Mouse (Mus musculus): ENCODE data around the gene Slc22a20. TPM values are rescaled to one million over a fixed set of nuclear protein-coding genes. Genes with fewer than 3 reads are reported as not detected.
A peak's percentile ranks its signal among the peaks of the same experiment; 100 is the strongest.

The Slc22a20 gene
- total and polyA plus RNA-seq, 2 experiments from 2014 or later, result not detected

DNA sequence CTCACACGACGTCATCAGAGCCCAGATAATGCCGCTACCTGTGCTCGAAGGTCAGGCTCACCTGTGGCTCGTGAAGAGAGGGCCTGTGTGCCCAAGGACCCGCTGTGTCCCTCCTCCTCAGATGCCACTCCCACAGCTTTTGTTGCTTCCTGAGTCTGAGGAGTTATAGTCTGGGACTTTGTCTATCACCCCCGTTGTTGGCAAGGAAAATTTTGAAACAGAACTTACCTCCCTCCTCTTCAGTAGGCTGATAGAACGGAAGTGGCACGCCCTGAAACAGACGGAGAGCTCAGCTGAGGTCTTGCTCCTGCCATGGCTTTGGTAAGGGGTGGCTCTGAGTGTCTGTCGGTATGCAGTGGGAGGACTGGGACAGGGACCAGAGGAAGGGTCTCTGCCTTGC lies 35.7 kb downstream of the Slc22a20 start:
- Histone ChIP-seq H3K4me2 (ENCODE audit: low read depth, low read length) (no peak overlapping the region), H3K4me3 (ENCODE audit: low read depth, low read length) (no peak overlapping the region), H3K27ac (ENCODE audit: low read depth) (no peak overlapping the region), H3K9ac (replicated peaks; ENCODE audit: low read depth, low read length) (no peak overlapping the region), H3K9me3 (replicated peaks; ENCODE audit: control insufficient read depth, low read length) (no peaks in the 10 kb centered on the region), H3K27me3 (ENCODE audit: control insufficient read depth, insufficient read depth, low read length) (no peaks in the 10 kb centered on the region), H3K4me1 (ENCODE audit: control insufficient read depth, insufficient read depth) (peaks cover 36% of the 10 kb centered on the region), H3K36me3 (replicated peaks; ENCODE audit: control insufficient read depth, insufficient read depth, low read length) (peaks cover 13% of the 10 kb centered on the region)
- TF ChIP-seq EP300 (IDR thresholded peaks at IDR 0.05; ENCODE audit: low read depth) (no peak), CTCF (IDR thresholded peaks at IDR 0.05; ENCODE audit: low read depth) (no peak)
- 87% methylated on average over 11 of the region's 11 CpGs for WGBS
- DNase-seq (ENCODE audit: low spot score), result no peak
- no peak for ATAC-seq (ENCODE audit: insufficient read depth, low read depth)

GRCm38 (mm10) chr19:5945891-5946290 lies 40.1 kb downstream of the Slc22a20 start:
- Histone ChIP-seq H3K4me3 (ENCODE audit: low read depth, low read length) (no peak overlapping the region), H3K4me2 (ENCODE audit: low read depth, low read length) (no peak overlapping the region), H3K9me3 (replicated peaks; ENCODE audit: control insufficient read depth, low read length) (no peaks in the 10 kb centered on the region), H3K36me3 (replicated peaks; ENCODE audit: control insufficient read depth, insufficient read depth, low read length) (peaks cover 21% of the 10 kb centered on the region), H3K9ac (replicated peaks; ENCODE audit: low read depth, low read length) (no peak overlapping the region), H3K27me3 (ENCODE audit: control insufficient read depth, insufficient read depth, low read length) (no peaks in the 10 kb centered on the region), H3K4me1 (ENCODE audit: control insufficient read depth, insufficient read depth) (peaks cover 29% of the 10 kb centered on the region), H3K27ac (ENCODE audit: low read depth) (peak overlapping the region; percentile 36)
- ATAC-seq (ENCODE audit: insufficient read depth, low read depth), result 0 out of 2 replicates have a peak, but pooled peaks have one; percentile 8
- no peak for TF ChIP-seq EP300 (IDR thresholded peaks at IDR 0.05; ENCODE audit: low read depth)
- no peak for TF ChIP-seq CTCF (IDR thresholded peaks at IDR 0.05; ENCODE audit: low read depth)
- no peak for DNase-seq (ENCODE audit: low spot score)
- WGBS, result 42% methylated on average over 8 of the region's 8 CpGs

DNA sequence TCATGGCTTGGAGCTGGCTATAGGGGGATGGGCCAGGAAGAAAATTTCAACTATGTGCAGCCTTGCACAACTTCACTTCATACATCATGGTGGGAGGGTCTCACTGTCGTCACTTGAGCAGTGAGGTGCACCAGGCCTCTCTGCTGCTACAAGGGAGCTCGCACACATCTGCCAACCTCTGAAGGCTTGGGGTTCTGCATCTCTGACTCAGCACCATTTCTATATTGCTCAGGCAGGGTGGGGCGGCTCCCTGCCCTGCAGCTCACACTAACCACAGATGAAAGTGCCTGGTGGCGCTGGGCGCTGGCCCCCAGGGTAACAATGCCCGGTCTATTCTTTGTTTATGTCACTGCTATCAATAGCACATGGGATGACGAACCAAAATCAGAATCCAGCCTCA lies 40.9 kb downstream of the Slc22a20 start:
- peaks cover 17% of the 10 kb centered on the region for H3K36me3 ChIP-seq (replicated peaks; ENCODE audit: control insufficient read depth, insufficient read depth, low read length)
- TF ChIP-seq EP300 (IDR thresholded peaks at IDR 0.05; ENCODE audit: low read depth) (peak; percentile 65; the same call in 1 of the 2 replicates), CTCF (IDR thresholded peaks at IDR 0.05; ENCODE audit: low read depth) (no peak)

DNA sequence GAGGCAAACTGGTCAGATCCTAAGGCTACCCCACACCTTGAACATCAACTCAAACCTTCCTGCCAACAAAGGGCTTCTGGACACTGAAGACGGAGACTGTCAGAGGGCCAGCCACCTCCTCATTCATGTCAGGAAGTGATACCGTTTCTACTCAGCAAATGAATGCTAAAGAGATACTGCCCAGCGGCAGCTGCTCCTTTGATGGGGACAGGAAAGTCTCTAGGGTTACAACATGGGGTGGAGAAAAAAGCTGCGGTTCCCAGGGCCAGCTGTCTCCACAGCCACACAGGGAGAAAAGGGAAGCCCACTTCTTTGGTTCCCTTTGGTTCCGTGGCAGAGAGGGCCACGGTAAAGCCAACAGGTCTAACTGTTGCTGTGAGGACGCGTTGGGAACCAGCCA lies 41.8 kb downstream of the Slc22a20 start:
- ATAC-seq (ENCODE audit: insufficient read depth, low read depth) (no peak), DNase-seq (ENCODE audit: low spot score) (no peak)
- no peak overlapping the region for H3K4me2 ChIP-seq (ENCODE audit: low read depth, low read length)
- H3K9ac ChIP-seq (replicated peaks; ENCODE audit: low read depth, low read length), result 0 out of 2 replicates have a peak overlapping the region, but pooled peaks have one; percentile 12
- H3K9me3 ChIP-seq (replicated peaks; ENCODE audit: control insufficient read depth, low read length), result no peaks in the 10 kb centered on the region
- TF ChIP-seq EP300 (IDR thresholded peaks at IDR 0.05; ENCODE audit: low read depth) (no peak), CTCF (IDR thresholded peaks at IDR 0.05; ENCODE audit: low read depth) (no peak)
- no peaks in the 10 kb centered on the region for H3K27me3 ChIP-seq (ENCODE audit: control insufficient read depth, insufficient read depth, low read length)
- peaks cover 10% of the 10 kb centered on the region for H3K36me3 ChIP-seq (replicated peaks; ENCODE audit: control insufficient read depth, insufficient read depth, low read length)
- peaks cover 39% of the 10 kb centered on the region for H3K4me1 ChIP-seq (ENCODE audit: control insufficient read depth, insufficient read depth)
- peak overlapping the region; percentile 60 for H3K27ac ChIP-seq (ENCODE audit: low read depth)
- 32% methylated on average over 8 of the region's 8 CpGs for WGBS
- no peak overlapping the region for H3K4me3 ChIP-seq (ENCODE audit: low read depth, low read length)

More for the DNA sequence above, 40.9 kb downstream of the Slc22a20 start:
- Histone ChIP-seq H3K27ac (ENCODE audit: low read depth) (peak overlapping the region; percentile 36), H3K9ac (replicated peaks; ENCODE audit: low read depth, low read length) (no peak overlapping the region), H3K9me3 (replicated peaks; ENCODE audit: control insufficient read depth, low read length) (no peaks in the 10 kb centered on the region), H3K4me3 (ENCODE audit: low read depth, low read length) (no peak overlapping the region), H3K4me2 (ENCODE audit: low read depth, low read length) (no peak overlapping the region), H3K27me3 (ENCODE audit: control insufficient read depth, insufficient read depth, low read length) (no peaks in the 10 kb centered on the region), H3K4me1 (ENCODE audit: control insufficient read depth, insufficient read depth) (peaks cover 32% of the 10 kb centered on the region)
- DNase-seq (ENCODE audit: low spot score) (peak; percentile 61), ATAC-seq (ENCODE audit: insufficient read depth, low read depth) (peak; percentile 81)
- WGBS, result 14% methylated on average over 7 of the region's 7 CpGs

DNA sequence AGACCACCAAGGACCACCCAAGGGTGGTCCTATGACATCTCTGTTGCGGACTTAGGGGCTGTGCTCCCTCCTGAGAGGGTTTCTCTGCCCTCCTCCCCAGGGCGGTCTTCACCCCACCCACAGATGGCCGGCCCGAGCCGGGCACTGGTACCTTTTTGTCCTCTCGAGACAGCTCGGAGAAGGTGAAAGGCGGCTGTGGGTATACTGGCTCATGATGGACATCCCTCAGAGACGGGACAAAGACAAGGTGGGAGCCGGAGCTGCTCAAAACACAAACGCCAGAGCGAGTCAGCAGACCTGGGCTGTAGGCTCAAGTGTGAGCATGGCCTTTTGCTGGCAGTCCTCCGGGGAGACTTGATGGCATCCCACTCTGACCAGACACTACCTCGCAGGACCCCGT lies 42.5 kb downstream of the Slc22a20 start:
- peaks cover 8% of the 10 kb centered on the region for H3K36me3 ChIP-seq (replicated peaks; ENCODE audit: control insufficient read depth, insufficient read depth, low read length)
- no peak overlapping the region for H3K4me3 ChIP-seq (ENCODE audit: low read depth, low read length)
- H3K9ac ChIP-seq (replicated peaks; ENCODE audit: low read depth, low read length), result no peak overlapping the region
- DNase-seq (ENCODE audit: low spot score) (no peak), ATAC-seq (ENCODE audit: insufficient read depth, low read depth) (no peak)
- H3K27me3 ChIP-seq (ENCODE audit: control insufficient read depth, insufficient read depth, low read length), result no peaks in the 10 kb centered on the region
- H3K4me2 ChIP-seq (ENCODE audit: low read depth, low read length), result no peak overlapping the region
- 87% methylated on average over 15 of the region's 15 CpGs for WGBS
- TF ChIP-seq EP300 (IDR thresholded peaks at IDR 0.05; ENCODE audit: low read depth) (no peak), CTCF (IDR thresholded peaks at IDR 0.05; ENCODE audit: low read depth) (no peak)
- H3K4me1 ChIP-seq (ENCODE audit: control insufficient read depth, insufficient read depth), result peaks cover 39% of the 10 kb centered on the region
- no peak overlapping the region for H3K27ac ChIP-seq (ENCODE audit: low read depth)
- H3K9me3 ChIP-seq (replicated peaks; ENCODE audit: control insufficient read depth, low read length), result no peaks in the 10 kb centered on the region

GRCm38 (mm10) chr19:5942581-5942980 lies 43.4 kb downstream of the Slc22a20 start:
- Histone ChIP-seq H3K9me3 (replicated peaks; ENCODE audit: control insufficient read depth, low read length) (no peaks in the 10 kb centered on the region), H3K27me3 (ENCODE audit: control insufficient read depth, insufficient read depth, low read length) (no peaks in the 10 kb centered on the region), H3K36me3 (replicated peaks; ENCODE audit: control insufficient read depth, insufficient read depth, low read length) (peaks cover 8% of the 10 kb centered on the region), H3K4me3 (ENCODE audit: low read depth, low read length) (no peak overlapping the region), H3K4me2 (ENCODE audit: low read depth, low read length) (no peak overlapping the region), H3K4me1 (ENCODE audit: control insufficient read depth, insufficient read depth) (peaks cover 45% of the 10 kb centered on the region), H3K9ac (replicated peaks; ENCODE audit: low read depth, low read length) (no peak overlapping the region), H3K27ac (ENCODE audit: low read depth) (no peak overlapping the region)
- no peak for ATAC-seq (ENCODE audit: insufficient read depth, low read depth)
- no peak for DNase-seq (ENCODE audit: low spot score)
- no peak for TF ChIP-seq CTCF (IDR thresholded peaks at IDR 0.05; ENCODE audit: low read depth)
- TF ChIP-seq EP300 (IDR thresholded peaks at IDR 0.05; ENCODE audit: low read depth), result no peak
- 57% methylated on average over 7 of the region's 7 CpGs for WGBS

Measured in heart, postnatal 0 days (tissue).